Mouse (Mus musculus) lung, adult 18-20 months (tissue): ENCODE data around the gene Mllt6.
"Not testable (repeated sequence)": the region's sequence is repeated elsewhere in the genome, so short reads cannot be mapped to it uniquely, and the experiment has no call there.

ENCODE experiments used
- DNase-seq, 2 experiments: peaks; one replicate each; pipeline ENCODE4 v3.0.0; 2022; ENCODE audit warnings: mixed read lengths in 2 of 2

The Mllt6 gene

DNA sequence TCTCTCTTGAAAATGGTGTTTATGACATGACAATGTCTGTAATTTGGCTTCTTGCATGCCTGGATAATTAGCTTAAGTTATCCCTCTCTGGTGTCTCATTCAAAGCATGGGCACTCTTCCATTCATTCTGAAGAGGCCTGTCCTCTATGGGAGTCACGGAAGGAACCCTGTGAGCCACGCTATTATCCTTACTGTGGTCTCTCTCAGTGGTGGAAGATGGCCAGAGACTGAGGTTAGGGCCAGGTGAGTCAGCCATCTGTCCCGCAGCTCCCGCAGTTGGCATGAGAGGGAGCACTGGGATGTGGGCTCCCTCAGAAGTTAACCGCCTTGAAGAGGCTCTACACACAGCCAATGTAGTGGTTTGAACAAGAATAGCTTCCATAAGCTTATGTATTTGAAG lies 12.9 kb upstream of the Mllt6 start:
- no peak for DNase-seq

DNA sequence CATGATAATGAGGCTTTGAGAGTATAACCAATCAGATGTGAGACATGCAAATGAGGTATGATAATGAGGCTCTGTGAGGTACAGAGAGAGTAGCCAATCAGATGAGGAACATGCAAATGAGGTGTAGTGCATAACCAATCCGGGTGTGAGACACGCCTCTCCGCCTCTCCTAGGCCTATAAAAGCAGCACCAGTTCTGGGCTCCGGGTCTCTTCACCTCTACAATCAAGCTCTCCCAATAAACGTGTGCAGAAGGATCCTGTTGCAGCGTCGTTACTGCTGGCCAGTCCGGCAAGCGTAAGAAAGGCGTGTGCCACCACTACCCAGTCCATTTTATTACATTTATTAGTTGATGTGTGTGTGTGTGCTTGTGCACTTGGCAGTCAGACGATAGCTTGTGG lies 9.8 kb upstream of the Mllt6 start:
- not testable (repeated sequence) for DNase-seq

DNA sequence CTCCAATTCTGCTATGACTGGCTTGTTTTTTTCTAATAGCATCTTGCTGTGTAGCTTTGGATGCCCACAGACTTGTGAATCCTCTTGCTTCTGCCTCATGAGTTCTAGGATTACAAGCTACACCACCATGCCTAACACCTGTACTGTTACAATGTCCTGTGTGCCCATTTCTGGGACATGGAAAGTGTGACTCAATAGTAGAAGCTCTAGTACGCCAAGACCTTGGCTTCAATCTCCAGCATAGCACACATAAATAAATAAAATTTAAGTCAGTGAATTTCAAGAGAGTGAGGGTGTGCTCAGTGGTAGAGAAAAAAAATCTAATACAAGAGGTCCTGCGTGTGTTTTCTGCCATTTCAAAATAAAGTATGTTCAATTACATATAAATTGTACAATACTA lies 9.0 kb upstream of the Mllt6 start:
- no peak for DNase-seq

DNA sequence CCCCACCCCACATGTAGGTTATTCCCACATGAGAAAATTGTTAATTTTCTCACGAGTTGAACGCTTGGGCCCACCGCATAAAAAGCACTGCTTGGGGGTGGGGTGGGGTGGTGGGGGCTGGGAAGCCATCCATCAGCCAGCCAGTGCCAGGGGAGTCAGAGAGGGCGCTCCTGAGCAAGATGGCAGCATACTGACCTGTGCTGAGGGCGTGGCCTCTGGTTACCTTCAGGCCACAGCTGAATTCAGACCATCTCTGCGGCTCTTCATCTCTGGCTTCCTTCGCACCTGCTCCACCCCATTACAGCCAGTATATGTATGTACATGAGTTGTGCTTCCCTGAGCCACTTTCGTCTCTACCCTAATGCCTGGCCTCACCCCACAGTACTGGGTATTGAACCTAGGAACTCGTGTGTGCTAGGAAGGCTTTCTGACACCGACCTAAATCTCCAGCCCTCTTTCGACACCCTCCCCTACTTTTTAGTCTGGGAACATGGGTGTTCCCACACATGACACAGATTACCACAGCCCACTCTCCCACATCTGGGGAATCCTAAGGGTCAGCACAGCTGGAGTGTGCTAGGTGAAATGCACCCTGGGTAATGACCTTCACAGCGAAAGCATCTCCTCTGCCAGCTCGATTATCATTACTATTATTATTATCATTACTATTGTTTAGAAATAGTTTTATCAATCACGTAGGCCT lies 6.8 kb upstream of the Mllt6 start:
- DNase-seq: no peak

DNA sequence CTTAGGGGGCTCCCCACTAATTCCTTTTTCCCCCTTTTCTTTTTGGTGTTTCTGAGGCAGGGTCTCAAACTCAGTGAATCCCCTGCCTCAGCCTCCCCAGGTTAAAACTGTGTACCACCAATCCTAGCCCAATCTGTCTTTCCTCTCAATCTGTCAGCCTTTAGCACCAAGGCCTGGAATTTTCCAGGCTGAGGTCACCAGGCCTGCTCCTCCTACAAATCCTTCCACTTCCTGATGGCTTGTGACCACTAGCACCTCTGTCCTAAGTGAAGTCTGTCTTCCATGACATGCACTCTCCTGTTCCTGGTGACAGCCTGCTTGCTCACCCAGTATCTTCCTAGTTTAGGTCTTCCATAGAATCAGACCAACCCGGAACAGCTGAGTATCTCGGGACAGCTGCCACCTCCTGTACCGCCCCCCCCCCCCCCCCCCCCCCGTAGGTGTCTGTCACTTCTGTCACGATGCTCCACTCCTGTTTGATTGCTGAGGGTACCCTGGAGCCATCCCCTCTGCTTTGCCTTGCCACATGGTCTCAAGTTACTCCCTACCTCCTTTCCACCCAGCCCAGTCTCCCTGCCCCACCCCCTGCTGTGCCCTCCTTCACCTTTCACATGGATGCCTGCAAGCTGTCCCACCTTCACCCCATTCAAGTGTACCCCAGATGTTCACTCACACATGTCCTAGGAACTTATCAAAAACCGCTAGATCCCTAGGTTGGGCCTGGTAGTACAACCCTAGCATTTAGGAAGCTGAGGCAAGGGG lies 5.8 kb upstream of the Mllt6 start:
- DNase-seq: no peak

DNA sequence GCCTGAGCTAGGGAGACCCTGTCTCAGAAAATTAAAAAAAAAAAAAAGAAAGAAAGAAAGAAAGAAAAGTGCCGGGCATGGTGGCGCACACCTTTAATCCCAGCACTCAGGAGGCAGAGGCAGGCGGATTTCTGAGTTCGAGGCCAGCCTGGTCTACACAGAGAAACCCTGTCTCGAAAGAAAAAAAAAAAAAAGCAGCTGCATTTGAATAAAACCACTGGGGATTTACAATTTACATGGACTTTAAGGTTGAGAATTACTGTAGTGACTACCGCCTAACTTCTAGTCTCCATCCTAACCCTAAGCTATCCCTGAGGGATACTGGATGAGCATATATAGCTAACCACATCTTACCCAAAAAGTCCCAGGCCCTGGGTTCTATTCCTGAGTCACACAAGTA lies 5.2 kb upstream of the Mllt6 start:
- not testable (repeated sequence) for DNase-seq

DNA sequence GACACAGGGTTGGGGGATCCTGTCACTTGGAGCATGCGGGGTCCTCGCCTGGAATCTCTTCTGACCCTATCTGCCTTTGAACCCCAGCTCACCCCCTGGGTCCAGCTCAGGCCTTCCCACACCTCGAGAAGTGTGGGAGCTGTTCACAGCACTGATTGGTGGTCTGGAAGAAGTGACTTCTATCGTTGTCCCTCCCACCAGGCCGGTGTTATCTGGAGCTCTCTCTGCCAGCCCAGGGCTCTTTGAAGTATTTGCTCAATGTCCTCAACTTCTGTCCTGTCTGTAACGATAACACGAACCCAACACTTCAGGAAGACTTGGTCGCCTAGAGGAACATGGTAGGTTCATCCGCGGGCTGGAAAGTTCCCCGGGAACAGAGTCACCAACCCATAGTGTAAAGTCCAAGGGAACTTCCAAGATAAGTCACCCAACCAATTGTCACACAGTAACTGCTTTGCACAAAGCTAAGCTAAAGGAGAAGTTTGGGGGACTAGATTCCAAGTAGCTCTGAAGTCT lies 4.4 kb upstream of the Mllt6 start:
- DNase-seq: no peak

DNA sequence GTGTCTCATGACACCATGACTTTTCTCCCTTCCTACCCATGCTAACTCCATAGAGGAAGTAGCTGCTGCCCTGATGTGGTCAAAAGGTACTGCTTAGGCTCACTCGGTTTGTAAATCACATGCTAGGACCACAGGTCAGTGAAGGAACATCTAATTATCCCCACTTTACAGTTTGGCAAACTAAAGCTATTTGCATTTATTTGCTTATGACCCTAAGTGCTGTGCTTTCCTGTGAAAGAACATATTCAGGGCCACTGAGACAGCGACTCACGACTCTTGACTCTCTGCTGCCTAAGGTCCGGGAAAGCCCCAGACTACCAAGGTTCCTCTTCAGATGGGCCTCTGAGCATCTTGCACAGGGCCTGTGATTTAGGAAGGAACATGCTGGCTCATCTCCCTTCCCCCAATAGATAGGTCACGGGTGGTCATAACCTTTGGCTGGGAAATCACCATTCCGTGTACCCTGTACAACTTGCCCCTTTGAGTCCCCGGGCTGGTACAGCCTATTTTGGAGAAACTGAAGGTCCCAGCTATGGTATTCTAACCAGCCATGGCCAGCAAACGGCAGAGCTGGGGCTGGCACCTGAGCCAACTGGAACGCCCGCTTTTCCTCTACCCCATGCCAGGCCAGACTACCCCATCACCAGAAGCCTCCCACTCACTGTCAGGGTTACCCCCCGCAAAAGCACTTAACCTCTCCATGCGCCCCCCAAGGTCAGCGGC lies 3.8 kb upstream of the Mllt6 start:
- peak in 1 of 2 experiments; percentile 45 for DNase-seq

DNA sequence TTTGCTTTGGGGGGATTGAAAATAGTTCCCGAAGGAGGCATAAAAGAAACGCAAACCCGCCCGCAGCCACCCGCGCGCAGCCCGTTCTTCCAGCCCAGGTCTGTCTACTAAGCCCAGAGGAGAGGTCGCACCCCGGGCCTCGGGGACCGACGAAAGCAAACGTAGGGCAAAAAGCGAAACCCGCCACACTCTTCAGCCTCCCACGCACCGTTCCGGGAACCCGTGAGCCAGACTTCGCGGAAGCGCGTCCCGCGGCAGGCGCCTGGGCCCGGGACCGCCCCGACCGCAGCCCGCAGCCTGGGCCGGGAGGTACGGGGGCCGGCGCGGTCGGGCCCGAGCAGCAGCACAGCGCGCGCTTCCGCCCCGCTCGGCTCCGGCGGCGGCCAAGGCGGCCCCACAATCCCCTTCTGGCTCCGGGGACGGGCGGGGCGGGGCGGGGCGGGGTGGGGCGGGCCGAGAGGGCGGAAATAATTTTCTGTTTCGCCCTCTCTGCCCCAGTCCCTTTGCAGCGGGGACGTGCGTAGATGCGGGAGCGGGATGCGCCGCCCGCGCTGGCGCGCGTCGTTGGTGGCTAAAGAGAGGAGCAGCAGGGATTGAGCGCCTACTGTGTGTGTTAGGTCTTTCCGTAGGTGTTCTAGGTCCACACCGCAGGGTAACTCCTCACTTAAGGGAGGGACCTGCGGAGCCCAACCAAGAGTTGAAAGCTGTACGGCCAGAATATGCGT lies 3.1 kb upstream of the Mllt6 start:
- peak; percentile 77 to 81 for DNase-seq

DNA sequence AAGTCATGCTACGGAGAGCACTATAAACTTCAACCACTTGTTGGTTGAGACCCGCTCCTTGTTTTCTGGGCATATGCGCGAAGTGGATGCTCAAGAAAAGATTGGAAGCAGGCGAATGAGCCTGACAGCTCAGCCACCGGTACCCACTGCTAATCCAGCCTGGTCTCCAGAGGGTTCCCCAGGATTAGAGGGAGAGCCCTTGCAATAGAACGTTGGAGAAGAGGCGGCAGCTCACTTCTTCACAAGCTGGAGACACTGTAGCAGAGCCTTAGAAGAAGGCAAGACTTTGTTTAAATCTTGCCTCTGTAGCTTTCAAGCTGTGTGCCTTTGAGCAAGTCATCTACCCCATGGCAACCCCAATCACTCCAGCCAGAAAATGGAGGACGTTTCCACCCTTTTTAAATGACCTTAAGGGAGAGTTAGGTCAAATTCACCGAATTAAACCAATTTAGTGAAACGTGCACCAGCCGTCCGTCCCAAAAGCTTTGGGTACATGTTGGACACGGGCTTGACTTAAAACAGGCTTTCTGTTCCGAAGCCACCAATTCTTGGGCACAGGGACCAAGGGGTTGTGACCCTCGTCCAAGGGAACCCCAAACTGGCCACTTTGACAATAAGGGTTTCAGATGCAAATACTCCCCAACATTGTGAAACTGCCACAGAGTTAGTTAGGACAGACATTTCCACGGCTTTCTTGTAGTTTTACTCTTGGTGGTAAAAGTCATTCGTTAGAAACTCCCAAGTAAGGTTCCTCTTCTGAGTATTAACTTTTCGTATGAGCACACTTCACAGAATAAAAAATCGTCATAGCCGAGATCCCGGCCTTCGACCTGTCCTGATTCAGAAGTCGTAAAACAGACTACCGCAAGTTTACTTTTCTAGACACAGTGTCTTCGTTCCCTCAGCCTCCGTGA lies 2.2 kb upstream of the Mllt6 start:
- no peak for DNase-seq

DNA sequence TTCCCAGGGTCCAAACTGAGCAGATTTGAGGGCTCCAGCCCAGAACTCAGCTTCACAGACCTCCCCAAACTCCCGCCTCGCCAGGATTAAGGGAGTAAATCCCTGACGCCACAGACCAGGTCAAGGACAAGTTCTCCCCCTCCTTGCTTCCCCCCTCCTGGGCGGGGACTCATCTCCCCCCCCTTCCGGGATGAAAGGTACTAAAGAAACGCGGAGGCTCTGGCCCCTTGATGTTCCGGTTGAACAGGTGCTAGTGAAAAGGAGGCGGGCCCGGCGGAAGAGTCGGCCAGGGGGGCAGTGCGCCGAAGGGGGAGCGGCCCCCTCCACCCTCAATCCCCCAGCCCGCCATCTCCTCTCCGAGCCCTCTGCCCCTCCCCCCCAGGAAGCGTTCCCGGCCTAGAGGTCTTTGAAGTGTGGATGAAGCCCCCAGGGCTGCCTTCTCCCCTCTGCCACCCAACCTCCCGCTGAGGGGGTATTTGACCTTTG lies 1.5 kb upstream of the Mllt6 start:
- peak; percentile 91 to 94 for DNase-seq

DNA sequence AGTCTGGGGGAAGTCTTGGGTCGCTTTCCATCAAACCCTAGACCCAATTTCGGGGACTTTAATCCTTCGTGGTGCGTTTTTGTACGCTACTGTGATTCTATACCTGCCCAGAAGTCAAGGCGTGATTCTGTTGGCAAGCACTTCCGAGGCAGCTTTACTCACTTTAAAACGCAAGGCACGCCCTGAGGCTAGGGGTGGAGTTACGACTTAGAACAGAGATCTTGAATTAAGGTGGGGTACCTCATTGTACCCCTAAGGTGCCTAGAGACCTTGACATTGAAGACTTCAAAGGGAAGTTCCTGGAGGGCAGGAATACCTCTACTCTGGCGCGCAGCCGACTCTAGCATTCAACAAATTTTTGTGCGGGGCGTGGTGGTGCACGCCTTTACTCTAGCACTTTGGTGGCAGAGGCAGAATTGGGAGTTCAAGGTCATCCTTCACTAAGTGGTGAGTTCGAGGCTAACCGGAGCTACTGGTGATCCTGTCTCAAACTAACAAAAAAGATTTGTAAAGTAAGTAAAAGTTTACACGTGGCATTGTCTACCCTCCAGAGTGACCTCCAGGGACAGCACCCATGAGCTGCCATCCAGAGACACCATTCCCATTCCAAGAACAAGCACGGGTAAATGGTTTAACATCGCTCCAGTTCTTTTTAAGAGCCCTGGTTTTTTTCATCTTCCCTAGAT lies 864 bp upstream of the Mllt6 start:
- DNase-seq: peak; percentile 77 to 81

DNA sequence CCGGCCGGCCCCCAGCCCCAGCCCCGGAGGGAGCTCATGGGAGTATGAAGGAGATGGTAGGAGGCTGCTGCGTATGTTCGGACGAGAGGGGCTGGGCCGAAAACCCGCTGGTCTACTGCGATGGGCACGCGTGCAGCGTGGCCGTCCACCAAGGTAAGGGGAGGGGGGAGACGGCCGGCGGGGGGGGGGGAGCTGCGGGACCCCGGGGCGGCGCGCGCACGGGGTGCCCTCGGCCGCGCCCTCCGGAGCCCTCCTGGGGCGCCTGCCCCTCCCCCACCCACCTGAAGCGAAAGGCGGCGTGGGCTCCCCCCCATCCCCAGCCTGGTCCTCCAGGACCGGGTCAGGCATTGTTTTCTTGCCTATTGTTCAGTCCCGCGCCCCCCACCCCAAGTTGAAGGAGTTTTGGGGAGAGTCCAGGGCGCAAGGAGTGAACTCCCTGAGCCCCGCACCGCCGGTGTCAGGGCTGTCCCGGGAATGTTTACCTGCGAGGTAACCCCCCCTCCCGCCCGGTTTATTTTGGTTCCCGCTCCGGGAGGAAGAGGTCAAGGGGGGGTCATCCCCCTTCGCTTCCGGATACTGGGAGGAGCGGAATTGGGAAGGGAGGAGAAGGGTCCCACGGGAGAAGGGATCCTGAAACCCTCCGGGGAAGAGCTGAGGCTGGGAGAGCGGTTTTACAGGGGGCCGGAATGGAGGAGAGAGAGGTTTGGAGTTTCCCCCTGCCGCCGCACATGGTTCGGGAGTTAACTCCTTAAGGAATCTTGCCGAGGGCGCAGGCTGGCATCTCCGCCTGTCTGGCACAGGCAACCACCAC lies 519 bp downstream of the Mllt6 start:
- DNase-seq: peak; percentile 63 to 65

DNA sequence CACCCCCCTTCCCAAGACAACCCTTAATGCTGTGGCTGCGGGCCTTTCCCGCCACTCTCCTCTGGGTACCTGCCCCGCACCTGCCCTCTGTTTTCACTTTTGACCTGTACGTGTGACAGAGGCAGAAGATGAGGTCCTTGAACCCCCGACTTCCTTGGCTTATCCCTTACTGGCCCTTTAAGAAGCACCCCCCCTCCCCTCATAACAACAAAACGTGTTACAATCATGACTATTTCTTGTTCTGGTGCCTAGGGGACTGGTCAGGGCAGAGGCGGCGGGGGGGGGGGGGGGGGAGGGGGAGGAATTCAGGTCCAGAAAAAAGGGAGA lies 1.1 kb downstream of the Mllt6 start:
- no peak for DNase-seq

DNA sequence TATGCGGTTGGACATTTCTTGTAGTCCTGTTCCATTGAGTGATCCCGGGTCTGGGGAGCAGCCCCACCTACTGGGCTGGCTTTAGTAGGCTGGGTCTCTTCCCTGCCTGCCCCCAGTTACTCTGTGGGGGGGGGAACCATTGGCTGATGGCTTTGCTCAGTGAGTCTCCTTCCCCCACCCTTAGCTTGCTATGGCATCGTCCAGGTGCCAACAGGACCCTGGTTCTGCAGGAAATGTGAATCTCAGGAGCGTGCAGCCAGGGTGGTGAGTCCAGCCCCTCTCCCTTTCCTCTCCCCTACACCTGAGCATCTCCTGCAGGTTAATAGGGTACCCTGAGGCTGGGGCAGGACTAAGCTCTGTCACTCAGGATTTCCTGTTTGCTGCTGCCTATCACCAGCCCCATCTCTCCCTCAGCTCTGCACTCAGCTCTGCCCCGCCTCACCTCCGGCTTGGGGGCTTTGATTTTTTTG lies 1.6 kb downstream of the Mllt6 start:
- peak in 1 of 2 experiments; percentile 29 for DNase-seq

DNA sequence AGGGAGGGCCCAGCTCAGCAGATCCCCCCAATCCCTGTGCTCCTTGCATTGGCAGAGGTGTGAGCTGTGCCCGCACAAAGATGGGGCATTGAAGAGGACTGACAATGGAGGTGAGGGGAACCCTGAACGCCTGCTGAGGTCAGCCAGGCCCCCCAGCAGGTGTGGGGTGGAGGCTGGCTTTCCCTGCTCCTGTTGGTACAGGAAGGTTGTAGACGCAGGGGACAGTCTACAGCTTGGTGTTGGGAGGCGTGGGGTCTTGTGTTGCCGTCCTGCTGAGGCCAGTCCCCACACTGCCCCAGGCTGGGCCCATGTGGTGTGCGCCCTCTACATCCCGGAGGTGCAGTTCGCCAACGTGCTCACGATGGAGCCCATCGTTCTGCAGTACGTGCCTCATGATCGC lies 2.2 kb downstream of the Mllt6 start:
- DNase-seq: no peak

DNA sequence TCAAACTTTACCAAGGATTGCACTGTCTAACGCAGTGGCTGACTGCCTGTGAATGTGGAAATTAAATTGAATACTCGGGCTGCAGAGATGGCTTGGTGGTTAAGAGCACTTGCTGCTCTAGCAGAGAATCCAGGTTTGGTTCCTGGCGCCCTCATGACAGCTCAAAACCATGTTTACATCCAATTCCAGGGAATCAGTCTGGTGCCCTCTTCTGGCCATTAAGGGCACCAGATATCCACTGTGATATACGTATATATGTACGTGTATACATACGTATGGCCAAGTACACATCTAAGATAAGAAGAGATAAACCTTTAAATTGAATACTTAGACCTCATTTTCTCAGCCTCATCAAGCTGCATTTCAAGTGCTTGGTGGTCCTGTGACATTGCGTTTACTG lies 3.0 kb downstream of the Mllt6 start:
- no peak for DNase-seq

DNA sequence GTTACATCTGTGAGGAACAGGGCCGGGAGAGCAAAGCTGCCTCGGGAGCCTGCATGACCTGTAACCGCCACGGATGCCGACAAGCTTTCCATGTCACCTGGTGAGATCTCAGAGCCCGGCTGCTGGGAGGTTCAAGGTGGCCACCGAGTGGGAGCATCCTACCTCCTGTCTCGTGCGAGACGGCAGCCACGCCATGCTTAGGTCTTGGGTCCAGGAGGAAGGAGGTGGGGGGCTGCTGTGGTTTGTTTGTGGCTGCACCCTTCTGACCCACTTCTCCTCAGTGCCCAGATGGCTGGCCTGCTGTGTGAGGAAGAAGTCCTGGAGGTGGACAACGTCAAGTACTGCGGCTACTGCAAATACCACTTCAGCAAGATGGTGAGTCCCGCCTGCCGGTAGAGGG lies 3.6 kb downstream of the Mllt6 start:
- no peak for DNase-seq

DNA sequence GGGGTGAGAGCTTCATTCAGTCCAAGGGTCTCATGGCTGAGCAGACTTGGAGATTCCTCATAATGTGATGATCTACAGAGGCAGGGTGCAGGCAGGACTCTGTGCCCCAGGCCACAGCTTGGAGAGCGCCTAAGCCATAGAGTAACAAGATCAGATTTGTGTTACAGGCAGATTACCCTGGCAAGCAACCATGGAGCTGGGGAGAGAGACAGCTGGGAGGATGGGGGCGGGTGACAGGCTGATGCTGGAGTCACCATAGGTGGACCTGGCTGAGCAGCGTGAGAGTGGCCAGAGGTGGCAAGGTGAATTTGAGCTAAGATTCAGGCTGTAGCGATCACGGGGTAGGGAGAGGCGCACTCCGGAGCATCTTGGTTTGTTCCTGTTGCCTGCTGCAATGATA lies 4.9 kb downstream of the Mllt6 start:
- no peak for DNase-seq

DNA sequence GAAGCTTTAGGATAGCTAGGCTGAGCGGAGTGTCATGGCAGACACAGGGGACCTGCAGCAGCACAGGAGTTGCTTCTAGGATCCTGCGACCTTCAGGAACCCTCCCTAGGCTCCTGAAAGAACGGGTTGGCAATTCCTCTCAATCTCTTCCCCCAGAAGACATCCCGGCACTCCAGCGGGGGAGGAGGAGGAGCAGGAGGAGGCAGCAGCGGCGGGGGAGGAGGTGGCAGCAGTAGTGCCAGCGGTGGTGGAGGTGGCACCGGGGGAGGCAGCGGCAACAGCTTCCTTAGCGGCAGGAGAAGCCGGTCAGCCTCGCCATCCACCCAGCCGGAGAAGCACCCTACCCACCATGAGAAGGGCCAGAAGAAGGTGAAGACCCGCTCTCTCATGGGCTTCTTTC lies 6.1 kb downstream of the Mllt6 start:
- DNase-seq: no peak
